Mouse (Mus musculus) liver, adult 2 months (tissue): ENCODE measurements around the gene Zic5.

Experiments used
- CTCF ChIP-seq: fragments of 200-500 bp; IDR thresholded peaks from 2 replicates; pipeline ENCODE4 v1.5.1; 2011; ENCODE audit warnings: low read depth, low read length, control low read depth
- POLR2A ChIP-seq: fragments of 200-500 bp; IDR thresholded peaks from 2 replicates; pipeline ENCODE4 v1.6.1; 2011; ENCODE audit warnings: low read length, control low read depth; ENCODE audit not compliant: insufficient read depth; ENCODE audit errors: extremely low read depth

DNA sequence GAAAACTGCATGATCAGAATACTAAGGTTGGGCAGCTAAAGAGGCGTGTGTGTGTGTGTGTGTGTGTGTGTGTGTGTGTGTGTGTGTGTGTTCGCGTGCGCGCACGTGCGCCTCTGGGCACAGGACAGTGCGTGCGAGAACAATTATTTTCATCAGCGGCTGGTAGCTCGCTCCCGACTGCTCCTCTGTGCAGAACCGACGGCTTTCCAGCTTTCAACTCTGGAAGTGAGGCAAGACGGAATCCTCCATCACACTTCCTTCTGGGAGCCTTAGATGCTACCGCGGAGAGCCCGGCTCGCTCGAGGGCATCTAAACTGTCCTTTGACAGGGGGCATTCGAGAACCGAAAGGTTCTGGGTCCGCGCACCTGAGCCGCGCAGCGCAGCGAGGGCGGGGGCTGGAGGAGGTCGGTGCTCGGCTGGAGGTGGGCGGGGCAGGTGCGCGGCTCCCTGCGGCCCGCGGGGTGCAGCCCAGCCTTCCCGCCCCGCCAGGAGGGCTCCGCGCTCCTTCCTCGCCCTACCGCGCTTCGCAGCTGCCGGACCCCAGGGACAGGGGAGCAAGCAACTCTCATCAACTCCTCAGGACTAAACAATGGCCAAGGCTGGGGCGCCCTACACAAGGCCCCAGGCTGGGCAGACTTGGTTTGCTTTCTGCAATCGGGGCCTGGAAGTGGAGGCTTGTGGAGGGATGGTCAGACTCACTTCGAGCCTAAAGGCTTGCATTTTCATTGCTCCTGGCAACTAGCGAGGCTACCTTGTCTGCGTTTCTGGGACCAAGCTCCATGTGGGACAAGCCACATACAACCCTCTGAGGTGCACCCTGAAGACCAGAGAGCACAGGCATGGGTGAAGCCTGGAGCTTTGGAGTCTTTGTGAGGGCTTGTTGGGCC, 25.2 kb upstream of the Zic5 start, which contains the start of gene Gm10837:
- TF ChIP-seq CTCF (no peak), POLR2A (no peak)
